Mouse (Mus musculus): ENCODE data around the gene Nt5c3. TPM values are rescaled to one million over a fixed set of nuclear protein-coding genes. Genes with fewer than 3 reads are reported as not detected.

Gene Nt5c3
- total and polyA plus RNA-seq, 3 experiments = 59.2 to 71.1 TPM; not detected in 1

- Histone ChIP-seq H3K27ac (ENCODE audit: control insufficient read depth, low read depth, low read length) (peak overlapping the region; percentile 37), H3K4me1 (ENCODE audit: control insufficient read depth in 1 of 2, insufficient read depth in 2 of 2, low read length in 2 of 2) (peaks cover 18 to 29% of the 10 kb centered on the region in 2 experiments), H3K27me3 (ENCODE audit: control insufficient read depth in 1 of 2, insufficient read depth in 2 of 2, low read length in 2 of 2) (no peaks in the 10 kb centered on the region), H3K9ac (ENCODE audit: control insufficient read depth, low read depth, low read length, poor library complexity, severe bottlenecking) (no peak overlapping the region), H3K4me3 (ENCODE audit: control insufficient read depth in 1 of 2, insufficient read depth in 1 of 2, low read depth in 2 of 2, low read length in 2 of 2) (no peak overlapping the region), H3K79me2 (ENCODE audit: control insufficient read depth, insufficient read depth, low read length, poor library complexity) (peaks cover 59% of the 10 kb centered on the region), H3K9me3 (replicated peaks; ENCODE audit: insufficient read depth, low read length) (no peaks in the 10 kb centered on the region), H3K36me3 (ENCODE audit: control insufficient read depth in 1 of 2, insufficient read depth in 2 of 2, low read length in 2 of 2) (peaks cover 0 to 60% of the 10 kb centered on the region in 2 experiments; a peak in 3 of 4 replicates)
- DNase-seq (ENCODE audit: low read depth, low spot score) = no peak
- TF ChIP-seq EP300 (IDR thresholded peaks at IDR 0.05; ENCODE audit: low read depth in 1 of 2, low read length in 2 of 2) (no peak), MAZ (IDR thresholded peaks at IDR 0.05; ENCODE audit: low read depth, low read length) (no peak), ZNF384 (IDR thresholded peaks at IDR 0.05; ENCODE audit: low read depth, low read length) (peak; percentile 42; the same call in 1 of the 2 replicates), POLR2A (IDR thresholded peaks at IDR 0.05; ENCODE audit: control insufficient read depth in 1 of 2, insufficient read depth in 1 of 2, low read depth in 1 of 2, low read length in 2 of 2, poor library complexity in 1 of 2) (no peak)
Observed at GRCm38 (mm10) chr6:56904330-56904729, 19.4 kb downstream of the Nt5c3 start.

GRCm38 (mm10) chr6:56903831-56904230 lies 19.9 kb downstream of the Nt5c3 start:
- no peak overlapping the region for H3K4me3 ChIP-seq (ENCODE audit: control insufficient read depth in 1 of 2, insufficient read depth in 1 of 2, low read depth in 2 of 2, low read length in 2 of 2)
- 0 out of 2 replicates have a peak overlapping the region, but pooled peaks have one; percentile 2 for H3K9ac ChIP-seq (ENCODE audit: control insufficient read depth, low read depth, low read length, poor library complexity, severe bottlenecking)
- TF ChIP-seq MXI1 (IDR thresholded peaks at IDR 0.05; ENCODE audit: low read depth, low read length) = 0 out of 2 replicates have a peak, but pooled peaks have one; percentile 49
- TF ChIP-seq E2F4 (IDR thresholded peaks at IDR 0.05; ENCODE audit: borderline replicate concordance, low read depth, low read length) = no peak
- no peak for TF ChIP-seq ZKSCAN1 (IDR thresholded peaks at IDR 0.05; ENCODE audit: low read depth, low read length)
- TF ChIP-seq MAZ (IDR thresholded peaks at IDR 0.05; ENCODE audit: low read depth, low read length) = 0 out of 2 replicates have a peak, but pooled peaks have one; percentile 45
- no peak for TF ChIP-seq ZC3H11A (IDR thresholded peaks at IDR 0.05; ENCODE audit: low read depth, low read length)
- TF ChIP-seq TCF12 (IDR thresholded peaks at IDR 0.05; ENCODE audit: low read depth, low read length) = no peak
- TF ChIP-seq ETS1 (IDR thresholded peaks at IDR 0.05; ENCODE audit: low read depth, low read length) = peak; percentile 24; the same call in 1 of the 2 replicates
- TF ChIP-seq KAT2A (conservative IDR thresholded peaks at IDR 0.05; ENCODE audit: low read depth, low read length) = no peak
- TF ChIP-seq CTCF (IDR thresholded peaks at IDR 0.05 in 2 of 3, conservative IDR thresholded peaks at IDR 0.05 in 1 of 3; ENCODE audit: control insufficient read depth in 1 of 3, insufficient read depth in 1 of 3, low read depth in 2 of 3, low read length in 3 of 3, poor library complexity in 1 of 3, severe bottlenecking in 1 of 3) = no peak
- TF ChIP-seq POLR2AphosphoS2 (IDR thresholded peaks at IDR 0.05; ENCODE audit: low read length) = no peak
- no peak for TF ChIP-seq TBP (IDR thresholded peaks at IDR 0.05; ENCODE audit: low read depth, low read length)
- no peaks in the 10 kb centered on the region for H3K9me3 ChIP-seq (replicated peaks; ENCODE audit: insufficient read depth, low read length)
- H3K4me1 ChIP-seq (ENCODE audit: control insufficient read depth in 1 of 2, insufficient read depth in 2 of 2, low read length in 2 of 2) = peaks cover 18 to 29% of the 10 kb centered on the region in 2 experiments
- H3K27me3 ChIP-seq (ENCODE audit: control insufficient read depth in 1 of 2, insufficient read depth in 2 of 2, low read length in 2 of 2) = no peaks in the 10 kb centered on the region
- peaks cover 0 to 60% of the 10 kb centered on the region in 2 experiments; a peak in 3 of 4 replicates for H3K36me3 ChIP-seq (ENCODE audit: control insufficient read depth in 1 of 2, insufficient read depth in 2 of 2, low read length in 2 of 2)
- H3K79me2 ChIP-seq (ENCODE audit: control insufficient read depth, insufficient read depth, low read length, poor library complexity) = peaks cover 60% of the 10 kb centered on the region
- peak overlapping the region; percentile 37 for H3K27ac ChIP-seq (ENCODE audit: control insufficient read depth, low read depth, low read length)
- DNase-seq (ENCODE audit: low read depth, low spot score) = peak; percentile 62

Measured in MEL (cell line).